Mouse (Mus musculus) megakaryocyte, embryonic 14.5 days (primary cell): ENCODE measurements around the gene Ssbp3. TPM values are rescaled to one million over a fixed set of nuclear protein-coding genes. Genes with fewer than 3 reads are reported as not detected.

ENCODE experiments used
- H3K27me3 ChIP-seq: replicated peaks from 2 replicates; pipeline ENCODE3; 2012; ENCODE audit warnings: inconsistent platforms
- H3K36me3 ChIP-seq: replicated peaks from 2 replicates; pipeline ENCODE3; 2012; ENCODE audit warnings: low read length, inconsistent platforms, mixed read lengths
- H3K4me1 ChIP-seq: 2 replicates; pipeline ENCODE4 v1.6.1; 2012; ENCODE audit warnings: inconsistent platforms
- H3K4me3 ChIP-seq: replicated peaks from 2 replicates; pipeline ENCODE3; 2012; ENCODE audit warnings: moderate library complexity, mild to moderate bottlenecking, inconsistent platforms
- H3K9me3 ChIP-seq: 2 replicates; pipeline ENCODE4 v1.6.1; 2012; ENCODE audit warnings: inconsistent platforms
- FLI1 ChIP-seq: IDR thresholded peaks from 2 replicates; pipeline ENCODE4 v1.6.1; 2012; ENCODE audit warnings: low read length, inconsistent platforms, mixed read lengths
- GATA1 ChIP-seq: IDR thresholded peaks from 3 replicates; pipeline ENCODE4 v1.6.1; 2012; ENCODE audit warnings: mixed read lengths, low read length, inconsistent platforms, borderline replicate concordance
- polyA plus RNA-seq: library from polyadenylated mRNA; stranded (reverse); fragments of >175 nt; gene quantifications from 2 replicates; pipeline ENCODE4 v1.2.3, GENCODE M21; 2012; ENCODE audit warnings: low replicate concordance; ENCODE audit not compliant: insufficient read depth

The Ssbp3 gene
- polyA plus RNA-seq, 1 experiment: 179 TPM

GRCm38 (mm10) chr4:107013817-107014260, 103.3 kb downstream of the Ssbp3 start:
- no peaks in the 10 kb centered on the region for H3K9me3 ChIP-seq
- H3K36me3 ChIP-seq: peaks cover 53% of the 10 kb centered on the region
- H3K27me3 ChIP-seq: peaks cover 4% of the 10 kb centered on the region
- TF ChIP-seq GATA1: no peak
- H3K4me3 ChIP-seq: no peak overlapping the region
- H3K4me1 ChIP-seq: peaks cover 40% of the 10 kb centered on the region

- H3K36me3 ChIP-seq: peaks cover 37% of the 10 kb centered on the region
- peaks cover 48% of the 10 kb centered on the region for H3K4me1 ChIP-seq
- H3K27me3 ChIP-seq: peaks cover 4% of the 10 kb centered on the region
- no peak overlapping the region for H3K4me3 ChIP-seq
- H3K9me3 ChIP-seq: no peaks in the 10 kb centered on the region
- TF ChIP-seq FLI1: no peak
- TF ChIP-seq GATA1: no peak
Observed at GRCm38 (mm10) chr4:107015971-107016511, 105.5 kb downstream of the Ssbp3 start.

GRCm38 (mm10) chr4:107017257-107017656, 106.8 kb downstream of the Ssbp3 start:
- peaks cover 45% of the 10 kb centered on the region for H3K4me1 ChIP-seq
- peaks cover 4% of the 10 kb centered on the region for H3K27me3 ChIP-seq
- H3K4me3 ChIP-seq: no peak overlapping the region
- no peaks in the 10 kb centered on the region for H3K9me3 ChIP-seq
- H3K36me3 ChIP-seq: peaks cover 27% of the 10 kb centered on the region
- TF ChIP-seq GATA1 (no peak), FLI1 (no peak)

- Histone ChIP-seq H3K4me1 (peaks cover 52% of the 10 kb centered on the region), H3K36me3 (peaks cover 28% of the 10 kb centered on the region), H3K4me3 (no peak overlapping the region), H3K27me3 (peaks cover 4% of the 10 kb centered on the region), H3K9me3 (no peaks in the 10 kb centered on the region)
- TF ChIP-seq GATA1 (no peak), FLI1 (no peak)
Observed at GRCm38 (mm10) chr4:107018521-107018920, 108.0 kb downstream of the Ssbp3 start.

- H3K4me3 ChIP-seq: no peak overlapping the region
- TF ChIP-seq FLI1: no peak
- H3K9me3 ChIP-seq: no peaks in the 10 kb centered on the region
- H3K4me1 ChIP-seq: peaks cover 51% of the 10 kb centered on the region
- H3K27me3 ChIP-seq: peaks cover 4% of the 10 kb centered on the region
- H3K36me3 ChIP-seq: peaks cover 25% of the 10 kb centered on the region
Observed at GRCm38 (mm10) chr4:107019027-107019426, 108.5 kb downstream of the Ssbp3 start.

GRCm38 (mm10) chr4:107020287-107021000, 109.9 kb downstream of the Ssbp3 start:
- TF ChIP-seq FLI1 (no peak), GATA1 (no peak)
- Histone ChIP-seq H3K36me3 (peaks cover 20% of the 10 kb centered on the region), H3K27me3 (peaks cover 4% of the 10 kb centered on the region), H3K4me1 (peaks cover 60% of the 10 kb centered on the region), H3K4me3 (no peak overlapping the region), H3K9me3 (no peaks in the 10 kb centered on the region)

GRCm38 (mm10) chr4:107021464-107021863, 111.0 kb downstream of the Ssbp3 start:
- Histone ChIP-seq H3K36me3 (peaks cover 13% of the 10 kb centered on the region), H3K27me3 (no peaks in the 10 kb centered on the region), H3K9me3 (no peaks in the 10 kb centered on the region), H3K4me3 (no peak overlapping the region), H3K4me1 (peaks cover 56% of the 10 kb centered on the region)
- TF ChIP-seq FLI1: no peak
- no peak for TF ChIP-seq GATA1

- TF ChIP-seq GATA1 (no peak), FLI1 (no peak)
- H3K27me3 ChIP-seq: no peaks in the 10 kb centered on the region
- no peak overlapping the region for H3K4me3 ChIP-seq
- peaks cover 41% of the 10 kb centered on the region for H3K36me3 ChIP-seq
- no peaks in the 10 kb centered on the region for H3K9me3 ChIP-seq
- H3K4me1 ChIP-seq: peaks cover 42% of the 10 kb centered on the region
Observed at GRCm38 (mm10) chr4:107024899-107025298, 114.4 kb downstream of the Ssbp3 start.

- H3K9me3 ChIP-seq: no peaks in the 10 kb centered on the region
- peaks cover 38% of the 10 kb centered on the region for H3K4me1 ChIP-seq
- peaks cover 42% of the 10 kb centered on the region for H3K36me3 ChIP-seq
- no peaks in the 10 kb centered on the region for H3K27me3 ChIP-seq
- no peak for TF ChIP-seq GATA1
- TF ChIP-seq FLI1: no peak
- H3K4me3 ChIP-seq: no peak overlapping the region
Observed at GRCm38 (mm10) chr4:107025369-107025768, 114.9 kb downstream of the Ssbp3 start.

GRCm38 (mm10) chr4:107026451-107026850, 116.0 kb downstream of the Ssbp3 start:
- no peaks in the 10 kb centered on the region for H3K9me3 ChIP-seq
- TF ChIP-seq GATA1 (no peak), FLI1 (no peak)
- H3K36me3 ChIP-seq: peaks cover 53% of the 10 kb centered on the region
- peaks cover 41% of the 10 kb centered on the region for H3K4me1 ChIP-seq
- H3K4me3 ChIP-seq: no peak overlapping the region
- H3K27me3 ChIP-seq: no peaks in the 10 kb centered on the region
